ENCODE assay signal across 8 mouse cellular contexts in genomic region chr10:76344711-76345539, GRCm38 (mm10). TPM values are rescaled to one million over a fixed set of nuclear protein-coding genes. Genes with fewer than 3 reads are reported as not detected.
DNase-seq lines count a peak whose midpoint lies in the region; ATAC-seq and TF ChIP-seq lines count a peak whose summit lies in the region.

Gene Dip2a (minus strand): TSS chr10:76345291.

- peaks cover 3% of the 10 kb centered on the region; the same call in 1 of the 2 replicates for H3K4me1 ChIP-seq in cortical plate, adult 2 months (ENCODE audit: control insufficient read depth, insufficient read depth, low read length)

- TF ChIP-seq CTCF in cortical plate, adult 2 months (IDR thresholded peaks at IDR 0.05; ENCODE audit: extremely low read depth, insufficient read depth, low read length): no peak

- ATAC-seq in activated CD4-positive, CD25-positive, alpha-beta regulatory T cell, adult 4 months: peak; percentile 86
- peak; percentile 89 for ATAC-seq in megakaryocyte progenitor cell, adult 5-6 weeks (replicated peaks; ENCODE audit: poor library complexity)

- TF ChIP-seq POLR2A in cortical plate, adult 2 months (IDR thresholded peaks at IDR 0.05; ENCODE audit: extremely low read depth, insufficient read depth, low read length): peak; percentile 63; the same call in 1 of the 2 replicates

- H3K4me3 ChIP-seq in cortical plate, adult 2 months (ENCODE audit: insufficient read depth, low read length): peak within 1 kb of the TSS; percentile 91

- peak; percentile 97 for DNase-seq in gastrocnemius, postnatal 10 days
- DNase-seq in induced T-regulatory cell, adult 2 months (ENCODE audit: low read depth): peak; percentile 94
- DNase-seq in left cerebral cortex, adult 9 months (ENCODE audit: low spot score in 2 of 2): peak; percentile 80 to 93
- peak; percentile 94 for DNase-seq in right cerebral cortex, postnatal 14 days
- peak; percentile 94 for DNase-seq in urinary bladder, postnatal 36 days (ENCODE audit: low spot score in 2 of 2)

- H3K27ac ChIP-seq in cortical plate, adult 2 months (ENCODE audit: insufficient read depth, low read length): peak within 1 kb of the TSS; percentile 86

RNA-seq across cellular contexts. Expression of gene Dip2a, which starts in this region (rescaled TPM):
- polyA plus RNA-seq in activated CD4-positive, CD25-positive, alpha-beta regulatory T cell, adult 4 months (2017; shearing (Covaris generic)): 1 to 10 TPM; 1.3 to 1.8 TPM
- polyA plus RNA-seq in cortical plate, adult 2 months (2012; rRNA removed): 48.7 and 49.2 TPM in 2 replicates
- 10 to 100 TPM; 11.0 to 16.9 TPM for total RNA-seq in gastrocnemius, postnatal 10 days (2021)
- 1.2 and 1.3 TPM in 2 replicates for total RNA-seq in megakaryocyte progenitor cell, adult 5-6 weeks (2015)
- total RNA-seq in megakaryocyte progenitor cell, adult 5-6 weeks (2017): 1.4 and 2.9 TPM in 2 replicates

Comparison
In these comparisons a context has a peak if more than half of its experiments do, and no peak if none do; other contexts are left out.
1. Peak in every context shown above with its lines: DNase-seq, ATAC-seq, H3K4me3 ChIP-seq and H3K27ac ChIP-seq.
2. RNA of gene Dip2a (polyA plus RNA-seq): 48.7 to 49.2 TPM in cortical plate, adult 2 months; 1.3 to 1.8 TPM in activated CD4-positive, CD25-positive, alpha-beta regulatory T cell, adult 4 months; every median in the first group is over 10 times any median in the second.